Mouse (Mus musculus) ES-Bruce4 (cell line): ENCODE measurements around the gene Tmem218. TPM values are rescaled to one million over a fixed set of nuclear protein-coding genes. Genes with fewer than 3 reads are reported as not detected.

ENCODE experiments used
- H3K27ac ChIP-seq: 2 replicates; pipeline ENCODE4 v1.5.1; 2012; ENCODE audit warnings: low read length, inconsistent platforms; ENCODE audit not compliant: insufficient read depth
- H3K27me3 ChIP-seq: 2 replicates; pipeline ENCODE4 v1.6.1; 2012; ENCODE audit warnings: mild to moderate bottlenecking, low read length, inconsistent platforms; ENCODE audit not compliant: control insufficient read depth, poor library complexity, insufficient read depth, severe bottlenecking
- H3K36me3 ChIP-seq: 2 replicates; pipeline ENCODE4 v1.6.1; 2012; ENCODE audit warnings: inconsistent platforms, mild to moderate bottlenecking, low read length, moderate library complexity; ENCODE audit not compliant: control insufficient read depth, poor library complexity, insufficient read depth, severe bottlenecking
- H3K4me1 ChIP-seq: one replicate; pipeline ENCODE4 v1.8.1; 2011; ENCODE audit warnings: low read length; ENCODE audit not compliant: control insufficient read depth, insufficient read depth
- H3K4me3 ChIP-seq: 2 replicates; pipeline ENCODE4 v1.5.1; 2011; ENCODE audit warnings: low read depth, mild to moderate bottlenecking, low read length
- H3K9ac ChIP-seq: 2 replicates; pipeline ENCODE4 v1.6.1; 2012; ENCODE audit warnings: low read depth, mild to moderate bottlenecking, inconsistent platforms; ENCODE audit not compliant: poor library complexity, severe bottlenecking
- H3K9me3 ChIP-seq: replicated peaks from 2 replicates; pipeline ENCODE4 v1.6.1; 2012; ENCODE audit warnings: mild to moderate bottlenecking, low read length, inconsistent platforms; ENCODE audit not compliant: control insufficient read depth, poor library complexity, insufficient read depth, severe bottlenecking
- CTCF ChIP-seq: IDR thresholded peaks from one replicate; pipeline ENCODE4 v1.8.1; 2011; ENCODE audit warnings: low read depth, low read length
- EP300 ChIP-seq: IDR thresholded peaks from 2 replicates; pipeline ENCODE4 v1.6.1; 2011; ENCODE audit warnings: low read depth, low read length; ENCODE audit not compliant: insufficient read depth
- POLR2A ChIP-seq: IDR thresholded peaks from one replicate; pipeline ENCODE4 v1.8.1; 2011; ENCODE audit warnings: low read length; ENCODE audit not compliant: insufficient read depth
- polyA plus RNA-seq: library from polyadenylated mRNA; stranded (reverse); fragments of >200 nt; gene quantifications from 2 replicates; pipeline ENCODE4 v1.2.4, GENCODE M21; 2011; ENCODE audit warnings: low read depth; ENCODE audit not compliant: missing spikeins, insufficient read depth, insufficient read length

Tmem218 gene
- polyA plus RNA-seq, 1 experiment: 3.6 TPM

DNA sequence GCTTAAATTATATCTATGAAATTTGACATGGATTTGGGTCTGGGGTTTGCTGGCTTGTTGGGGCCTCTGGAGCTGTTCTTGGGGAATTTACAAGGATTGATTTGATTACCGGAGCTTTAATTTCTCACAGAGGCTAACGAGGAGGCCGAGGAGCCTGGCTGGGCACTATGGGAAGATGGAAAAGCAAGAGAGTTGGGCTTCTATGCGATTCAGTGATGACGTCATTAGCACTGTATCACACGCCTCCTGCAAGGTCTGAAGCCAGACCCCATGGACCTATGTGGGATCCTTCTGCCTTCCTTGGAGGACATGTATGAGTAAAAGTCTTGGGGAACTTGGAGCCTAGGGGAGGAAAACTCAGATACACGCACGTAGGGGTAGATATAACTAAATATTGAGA lies 30.5 kb upstream of the Tmem218 start:
- H3K27ac ChIP-seq: no peak overlapping the region
- H3K36me3 ChIP-seq: no peaks in the 10 kb centered on the region
- no peak overlapping the region for H3K9ac ChIP-seq
- H3K9me3 ChIP-seq: no peaks in the 10 kb centered on the region
- no peaks in the 10 kb centered on the region for H3K27me3 ChIP-seq
- no peak overlapping the region for H3K4me3 ChIP-seq
- TF ChIP-seq CTCF: no peak
- TF ChIP-seq EP300: no peak
- no peak for TF ChIP-seq POLR2A
- H3K4me1 ChIP-seq: no peaks in the 10 kb centered on the region

DNA sequence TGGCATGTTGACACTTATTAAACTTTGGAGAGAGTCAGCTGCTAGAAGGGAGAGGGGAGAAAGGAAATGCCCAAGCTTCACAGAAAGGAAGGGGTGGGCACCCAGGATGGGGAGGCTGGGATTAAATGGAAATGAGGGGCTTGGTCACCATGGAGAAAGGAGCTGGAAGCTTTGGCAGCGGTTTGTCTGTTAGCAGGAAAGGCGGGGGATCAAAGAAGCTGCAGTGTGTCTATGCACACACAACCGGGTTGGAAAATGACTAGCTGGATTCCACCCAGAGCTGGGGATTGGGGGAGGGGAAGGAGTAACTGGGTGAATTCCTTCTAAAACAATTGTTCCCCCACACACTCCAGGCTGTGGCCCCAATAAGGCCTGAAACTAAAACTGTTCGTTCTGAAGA lies 29.1 kb upstream of the Tmem218 start:
- Histone ChIP-seq H3K4me1 (no peaks in the 10 kb centered on the region), H3K4me3 (no peak overlapping the region), H3K9me3 (no peaks in the 10 kb centered on the region), H3K27me3 (no peaks in the 10 kb centered on the region), H3K27ac (no peak overlapping the region), H3K36me3 (no peaks in the 10 kb centered on the region), H3K9ac (no peak overlapping the region)
- TF ChIP-seq EP300 (no peak), CTCF (no peak), POLR2A (no peak)

DNA sequence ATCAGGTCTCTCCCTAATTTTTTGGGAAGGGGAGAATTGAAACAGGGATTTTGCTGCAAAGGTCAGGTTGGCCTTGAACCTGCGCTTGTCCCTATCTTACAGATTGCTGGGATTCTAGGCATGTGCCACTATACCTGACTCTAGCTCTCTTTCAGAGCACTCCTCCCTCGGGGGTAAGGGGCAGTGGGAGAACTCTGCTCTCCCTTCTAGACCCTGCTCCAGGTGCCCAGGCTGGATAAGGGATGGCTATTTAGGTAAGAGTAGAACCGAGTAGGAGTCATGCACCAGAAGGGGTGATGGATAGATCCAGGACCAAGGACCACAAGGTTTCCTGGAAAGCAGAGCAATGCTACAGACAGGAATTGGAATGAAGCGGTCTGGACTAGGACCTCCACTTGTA lies 28.4 kb upstream of the Tmem218 start:
- Histone ChIP-seq H3K9ac (no peak overlapping the region), H3K36me3 (no peaks in the 10 kb centered on the region), H3K4me3 (no peak overlapping the region), H3K27me3 (no peaks in the 10 kb centered on the region), H3K27ac (no peak overlapping the region), H3K9me3 (no peaks in the 10 kb centered on the region), H3K4me1 (no peaks in the 10 kb centered on the region)
- no peak for TF ChIP-seq POLR2A
- no peak for TF ChIP-seq EP300
- TF ChIP-seq CTCF: no peak

DNA sequence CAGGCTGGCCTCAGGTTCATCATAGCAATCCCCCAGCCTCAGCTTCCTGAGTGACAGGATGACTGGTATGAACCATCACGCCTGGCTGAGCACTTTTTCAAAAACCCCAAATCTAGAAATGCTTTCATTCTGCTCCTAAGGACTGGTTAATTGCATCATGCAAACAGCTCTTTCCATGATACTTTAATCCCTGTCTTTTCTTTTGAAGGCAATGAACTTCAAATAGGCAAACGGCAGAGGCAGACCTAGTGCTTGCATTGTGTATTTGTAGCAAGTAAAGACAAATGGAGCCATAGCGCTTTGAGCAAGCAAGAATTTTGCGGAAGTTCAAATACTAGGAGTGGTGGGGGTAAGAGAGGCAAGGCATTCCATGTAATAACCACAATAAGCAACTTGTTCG lies 26.4 kb upstream of the Tmem218 start:
- H3K9ac ChIP-seq: no peak overlapping the region
- H3K36me3 ChIP-seq: no peaks in the 10 kb centered on the region
- no peak for TF ChIP-seq POLR2A
- no peak for TF ChIP-seq CTCF
- no peak for TF ChIP-seq EP300
- H3K4me1 ChIP-seq: no peaks in the 10 kb centered on the region
- no peak overlapping the region for H3K4me3 ChIP-seq
- no peak overlapping the region for H3K27ac ChIP-seq
- no peaks in the 10 kb centered on the region for H3K27me3 ChIP-seq
- no peaks in the 10 kb centered on the region for H3K9me3 ChIP-seq

DNA sequence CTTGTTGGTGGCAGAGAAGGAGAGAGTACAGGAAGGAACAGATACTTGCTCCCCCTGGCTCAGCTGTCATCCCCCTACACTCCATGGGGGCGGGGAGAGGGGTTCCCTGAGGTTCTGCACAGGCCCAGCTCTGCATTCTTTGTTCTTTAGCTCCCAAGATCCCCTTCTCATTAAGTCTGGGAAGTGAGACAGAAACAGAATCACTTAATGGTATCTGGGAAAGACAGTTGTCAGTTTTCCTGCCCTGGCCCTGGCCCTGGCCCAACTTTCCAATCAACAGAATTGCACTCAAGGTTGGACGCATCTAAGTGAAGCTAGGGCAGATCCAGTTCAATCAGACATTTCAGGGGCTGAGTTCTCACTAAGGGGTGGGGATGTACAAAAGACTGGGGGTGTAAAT lies 24.8 kb upstream of the Tmem218 start:
- no peak for TF ChIP-seq POLR2A
- no peak for TF ChIP-seq EP300
- no peak for TF ChIP-seq CTCF
- H3K27me3 ChIP-seq: no peaks in the 10 kb centered on the region
- H3K9me3 ChIP-seq: no peaks in the 10 kb centered on the region
- no peak overlapping the region for H3K4me3 ChIP-seq
- no peaks in the 10 kb centered on the region for H3K36me3 ChIP-seq
- H3K9ac ChIP-seq: no peak overlapping the region
- H3K4me1 ChIP-seq: no peaks in the 10 kb centered on the region
- H3K27ac ChIP-seq: no peak overlapping the region

DNA sequence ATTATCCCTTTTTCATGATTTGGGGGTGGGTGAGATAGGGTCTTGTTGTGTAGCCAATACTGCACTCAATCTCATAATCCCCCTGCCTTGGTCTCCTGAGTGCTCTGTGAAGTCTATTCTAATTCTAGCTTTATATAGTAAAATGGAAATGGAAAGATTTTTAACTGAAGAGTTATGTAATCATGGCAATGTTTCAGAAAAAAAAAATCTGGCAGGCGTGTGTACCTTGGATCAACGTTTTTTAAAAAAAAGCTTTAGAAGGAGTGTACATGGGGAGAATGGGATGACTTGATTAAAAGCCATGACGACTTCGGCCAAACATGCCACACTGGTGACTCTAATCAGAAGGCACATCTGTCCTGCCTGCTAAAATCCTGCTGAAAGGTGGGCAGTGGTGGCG lies 20.6 kb upstream of the Tmem218 start:
- Histone ChIP-seq H3K27ac (no peak overlapping the region), H3K36me3 (no peaks in the 10 kb centered on the region), H3K9ac (no peak overlapping the region), H3K4me3 (no peak overlapping the region), H3K9me3 (no peaks in the 10 kb centered on the region), H3K4me1 (no peaks in the 10 kb centered on the region), H3K27me3 (no peaks in the 10 kb centered on the region)
- TF ChIP-seq EP300: no peak
- TF ChIP-seq POLR2A: no peak
- TF ChIP-seq CTCF: no peak
